Mouse (Mus musculus) neural tube, postnatal 0 days (tissue): ENCODE measurements around the gene Gm26558. TPM values are rescaled to one million over a fixed set of nuclear protein-coding genes. Genes with fewer than 3 reads are reported as not detected.

Source experiments
- polyA plus RNA-seq: library from polyadenylated mRNA; unstranded; fragments of >200 nt; fragmentation: Nextera tagmentation; extraction: Ambion mirVana; gene quantifications from 2 replicates; pipeline ENCODE4 v1.2.1, GENCODE M21; 2015

Gm26558 gene
- polyA plus RNA-seq, result 4.8 and 5.1 TPM in 2 replicates

DNA sequence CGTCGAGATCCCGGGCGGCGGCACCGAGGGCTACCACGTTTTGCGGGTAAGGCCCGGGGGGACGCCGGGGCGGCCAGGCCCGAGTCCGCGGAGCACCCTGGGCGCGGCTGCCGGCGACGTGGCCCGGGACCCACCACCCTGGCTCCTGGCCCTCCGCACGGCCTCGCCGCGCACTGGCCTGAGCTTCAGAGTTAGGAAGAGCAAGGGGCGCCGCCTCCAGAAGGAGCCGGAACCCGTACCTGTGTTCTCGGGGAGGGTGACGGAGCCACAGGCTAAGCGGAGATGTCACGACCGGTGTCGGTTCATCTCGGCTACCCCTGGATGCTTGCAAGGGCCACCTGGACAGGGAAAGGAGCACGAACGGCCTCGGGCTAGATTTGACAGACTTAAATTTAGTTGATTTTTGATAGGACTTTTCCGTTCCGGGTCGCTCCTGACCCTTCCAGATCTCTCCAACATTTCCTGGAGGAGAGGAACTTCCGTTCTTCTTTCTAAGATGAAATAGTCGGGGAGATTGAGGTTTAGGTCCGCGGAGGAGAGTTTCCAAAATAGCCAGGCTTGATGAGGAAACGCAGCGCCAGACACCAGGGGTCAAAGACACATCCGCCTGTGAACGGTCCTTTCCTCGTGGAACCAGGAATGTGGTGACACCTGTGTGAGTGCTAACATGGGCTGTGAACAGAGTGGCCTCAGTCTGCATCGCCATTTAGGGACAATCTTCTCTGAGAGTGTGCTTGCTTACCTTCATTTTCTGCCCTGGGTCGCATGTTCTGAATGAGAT is at the start of gene Gm26558:
Gene Gm26558 (minus strand): TSS at position 394 of the 781 bp plus-strand sequence.

GRCm38 (mm10) chr2:70660887-70661714 is 807 bp downstream of the Gm26558 start, which contains the start of gene Gorasp2:
Gorasp2 (plus strand) TSS chr2:70661576.

Other genes with a start within 250 kb of the Gm26558 start
- gene Sp5, start 187.2 kb downstream of the Gm26558 start, polyA plus RNA-seq, result 2.0 and 2.5 TPM in 2 replicates
- gene Erich2, start 153.3 kb downstream of the Gm26558 start, polyA plus RNA-seq, result 1.7 and 2.9 TPM in 2 replicates
- gene Gad1, start 109.0 kb downstream of the Gm26558 start, polyA plus RNA-seq, result 109 and 128 TPM in 2 replicates
- 131 and 140 TPM in 2 replicates for gene Gorasp2, start 532 bp downstream of the Gm26558 start, polyA plus RNA-seq
- 33.1 and 39.9 TPM in 2 replicates for gene Tlk1, start 163.6 kb upstream of the Gm26558 start, polyA plus RNA-seq